8 mouse cellular contexts compared by ENCODE assay signal in genomic region chr6:50109757-50110378, GRCm38 (mm10). TPM values are rescaled to one million over a fixed set of nuclear protein-coding genes. Genes with fewer than 3 reads are reported as not detected.
DNase-seq lines count a peak whose midpoint lies in the region; ATAC-seq and TF ChIP-seq lines count a peak whose summit lies in the region.

TSS of gene Mpp6 (plus strand) at chr6:50110241.

- peaks cover 0 to 14% of the 10 kb centered on the region in 2 experiments; a peak in 2 of 4 replicates for H3K36me3 ChIP-seq in MEL (ENCODE audit: control insufficient read depth in 1 of 2, insufficient read depth in 2 of 2, low read length in 2 of 2)
- H3K36me3 ChIP-seq in lung, postnatal 0 days (ENCODE audit: insufficient read depth, low read length), result no peaks in the 10 kb centered on the region

- peak within 1 kb of the TSS; percentile 91 to 92 for H3K4me3 ChIP-seq in MEL (ENCODE audit: control insufficient read depth in 1 of 2, insufficient read depth in 1 of 2, low read depth in 2 of 2, low read length in 2 of 2)
- H3K4me3 ChIP-seq in lung, postnatal 0 days (ENCODE audit: low read depth, low read length), result peak within 1 kb of the TSS; percentile 87

- H3K79me2 ChIP-seq in MEL (ENCODE audit: control insufficient read depth, insufficient read depth, low read length, poor library complexity), result peaks cover 23% of the 10 kb centered on the region

- no peak; the same call in 1 of the 2 replicates for TF ChIP-seq RAD21 in MEL (IDR thresholded peaks at IDR 0.05; ENCODE audit: low read depth, low read length)

- no peaks in the 10 kb centered on the region for H3K9me3 ChIP-seq in MEL (replicated peaks; ENCODE audit: insufficient read depth, low read length)
- H3K9me3 ChIP-seq in lung, postnatal 0 days (ENCODE audit: low read length), result no peaks in the 10 kb centered on the region

- peaks cover 4% of the 10 kb centered on the region in 2 experiments for H3K4me1 ChIP-seq in MEL (ENCODE audit: control insufficient read depth in 1 of 2, insufficient read depth in 2 of 2, low read length in 2 of 2)
- H3K4me1 ChIP-seq in lung, postnatal 0 days (ENCODE audit: insufficient read depth, low read depth, low read length), result 0 out of 2 replicates have a peak, but pooled peaks cover 7% of the 10 kb centered on the region

- peak; percentile 93 for ATAC-seq in lung, postnatal 0 days

- peak in 2 of 3 experiments; percentile 38 to 69; a peak in 4 of 6 replicates for TF ChIP-seq CTCF in MEL (IDR thresholded peaks at IDR 0.05 in 2 of 3, conservative IDR thresholded peaks at IDR 0.05 in 1 of 3; ENCODE audit: control insufficient read depth in 1 of 3, insufficient read depth in 1 of 3, low read depth in 2 of 3, low read length in 3 of 3, poor library complexity in 1 of 3, severe bottlenecking in 1 of 3)
- peak; percentile 66 for TF ChIP-seq CTCF in lung, postnatal 0 days (IDR thresholded peaks at IDR 0.05)

- TF ChIP-seq POLR2A in MEL (IDR thresholded peaks at IDR 0.05; ENCODE audit: control insufficient read depth in 1 of 2, insufficient read depth in 1 of 2, low read depth in 1 of 2, low read length in 2 of 2, poor library complexity in 1 of 2), result no peak; a peak in 1 of 4 replicates

- H3K27me3 ChIP-seq in MEL (ENCODE audit: control insufficient read depth in 1 of 2, insufficient read depth in 2 of 2, low read length in 2 of 2), result peaks cover 2 to 6% of the 10 kb centered on the region in 2 experiments
- H3K27me3 ChIP-seq in lung, postnatal 0 days (replicated peaks; ENCODE audit: insufficient read depth, low read length), result no peaks in the 10 kb centered on the region

- H3K27ac ChIP-seq in MEL (ENCODE audit: control insufficient read depth, low read depth, low read length), result peak within 1 kb of the TSS; percentile 53
- H3K27ac ChIP-seq in lung, postnatal 0 days (ENCODE audit: low read length), result peak within 1 kb of the TSS; percentile 75

- H3K9ac ChIP-seq in MEL (ENCODE audit: control insufficient read depth, low read depth, low read length, poor library complexity, severe bottlenecking), result peak within 1 kb of the TSS; percentile 90
- peak within 1 kb of the TSS; percentile 50 for H3K9ac ChIP-seq in lung, postnatal 0 days (replicated peaks; ENCODE audit: low read depth)

- 2% methylated on average over 18 of the region's 74 CpGs for WGBS in lung, postnatal 0 days

- TF ChIP-seq EP300 in MEL (IDR thresholded peaks at IDR 0.05; ENCODE audit: low read depth in 1 of 2, low read length in 2 of 2), result 0 out of 4 replicates have a peak, but pooled peaks of 1 of the 2 experiments have one; percentile 7
- TF ChIP-seq EP300 in lung, postnatal 0 days (IDR thresholded peaks at IDR 0.05), result no peak

- H3K4me2 ChIP-seq in lung, postnatal 0 days (replicated peaks; ENCODE audit: low read depth, low read length), result peak within 1 kb of the TSS; percentile 95

- peak; percentile 78 for DNase-seq in MEL (ENCODE audit: low read depth, low spot score)
- peak; percentile 83 for DNase-seq in cerebellum, adult 8-10 months
- peak; percentile 89 for DNase-seq in forelimb bud, embryonic 11.5 days (ENCODE audit: low read depth, low spot score)
- DNase-seq in heart, postnatal 4 days, result peak; percentile 92
- peak; percentile 57 for DNase-seq in layer of hippocampus, adult 9-11 months
- DNase-seq in lung, postnatal 0 days (ENCODE audit: low spot score), result peak; percentile 88
- DNase-seq in ovary, postnatal 10 days (ENCODE audit: low spot score), result peak; percentile 72
- DNase-seq in thymus, postnatal 10 days (ENCODE audit: low spot score in 2 of 2), result peak; percentile 72 to 81

TF ChIP-seq in MEL, 35 proteins besides CTCF, POLR2A, EP300 and RAD21:
- peak; percentile 64; the same call in 1 of the 2 replicates for TF ChIP-seq MAZ (IDR thresholded peaks at IDR 0.05; ENCODE audit: low read depth, low read length)
- TF ChIP-seq SIN3A (IDR thresholded peaks at IDR 0.05; ENCODE audit: low read length), result peak; percentile 15; the same call in 1 of the 2 replicates
- TF ChIP-seq SMC3 (IDR thresholded peaks at IDR 0.05; ENCODE audit: low read depth, low read length), result peak; percentile 33
- peak; percentile 65; the same call in 1 of the 2 replicates for TF ChIP-seq NRF1 (IDR thresholded peaks at IDR 0.05; ENCODE audit: insufficient read depth, low read depth, low read length, poor library complexity, severe bottlenecking)
- 0 out of 2 replicates have a peak, but pooled peaks have one; percentile 14 for TF ChIP-seq TCF12 (IDR thresholded peaks at IDR 0.05; ENCODE audit: low read depth, low read length)
- no peak for TF ChIP-seq KAT2A (conservative IDR thresholded peaks at IDR 0.05; ENCODE audit: low read depth, low read length)
- 0 out of 2 replicates have a peak, but pooled peaks have one; percentile 44 for TF ChIP-seq ZMIZ1 (IDR thresholded peaks at IDR 0.05; ENCODE audit: low read depth, low read length)
- TF ChIP-seq E2F4 (IDR thresholded peaks at IDR 0.05; ENCODE audit: borderline replicate concordance, low read depth, low read length), result no peak

RNA-seq across cellular contexts. Expression of gene Mpp6, which starts in this region (rescaled TPM):
- total RNA-seq in MEL (2012; rRNA removed), result 68.1 and 79.5 TPM in 2 replicates
- 10 to 100 TPM in 1 of 2 experiments, not detected in 1; 74.8 TPM for polyA plus RNA-seq in MEL (2012; ENCODE audit: insufficient read depth in 1 of 2, insufficient read length in 2 of 2, low read depth in 1 of 2, low replicate concordance in 2 of 2, missing spikeins in 1 of 2)
- 10 to 100 TPM; 75.2 to 75.5 TPM for total RNA-seq in heart, postnatal 4 days (2021)
- polyA plus RNA-seq in lung, postnatal 0 days (2015; fragmentation: Nextera tagmentation; extraction: Ambion mirVana), result 26.1 and 26.4 TPM in 2 replicates

Comparison
In these comparisons a context has a peak if more than half of its experiments do, and no peak if none do; other contexts are left out.
1. Peak in every context shown above with its lines: DNase-seq, ATAC-seq, H3K4me3 ChIP-seq and H3K27ac ChIP-seq.